Mouse (Mus musculus): ENCODE data around the gene Cyb561d2. TPM values are rescaled to one million over a fixed set of nuclear protein-coding genes. Genes with fewer than 3 reads are reported as not detected.

The Cyb561d2 gene
- polyA plus RNA-seq, 1 experiment, result 18.8 TPM

DNA sequence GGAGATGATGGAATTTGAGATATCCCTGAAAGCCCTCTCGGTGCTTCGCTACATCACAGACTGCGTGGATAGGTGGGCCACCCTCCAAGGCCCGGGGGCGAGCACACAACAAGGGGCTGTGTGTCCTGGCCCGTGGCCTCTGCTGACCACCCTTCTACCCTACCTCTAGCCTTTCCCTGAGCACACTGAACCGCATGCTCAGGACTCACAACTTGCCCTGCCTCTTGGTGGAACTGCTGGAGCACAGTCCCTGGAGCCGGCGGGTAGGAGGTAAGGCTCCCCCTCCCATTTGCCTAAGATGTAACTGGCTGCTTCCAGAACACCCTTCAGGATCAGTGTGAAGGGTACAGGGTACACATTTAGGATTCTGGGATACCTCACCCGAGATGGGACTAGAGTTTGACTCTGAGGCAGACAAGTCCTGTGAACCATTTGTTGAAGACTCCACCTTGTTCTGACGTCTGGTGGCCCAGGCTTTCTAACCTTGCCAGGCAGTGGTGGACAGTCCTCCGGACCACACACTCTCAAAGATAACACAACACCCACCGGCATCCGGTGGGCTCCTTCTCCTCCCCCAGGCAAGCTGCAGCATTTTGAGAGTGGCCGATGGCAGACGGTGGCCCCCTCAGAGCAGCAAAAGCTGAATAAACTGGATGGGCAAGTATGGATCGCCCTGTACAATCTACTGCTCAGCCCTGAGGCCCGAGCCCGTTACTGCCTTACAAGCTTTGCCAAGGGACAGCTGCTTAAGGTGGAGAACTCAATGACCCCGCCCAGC lies 7.5 kb upstream of the Cyb561d2 start:
- H3K4me2 ChIP-seq (ENCODE audit: low read depth), result no peak overlapping the region
- no peaks in the 10 kb centered on the region for H3K36me3 ChIP-seq (ENCODE audit: control insufficient read depth, insufficient read depth)
- H3K79me2 ChIP-seq (ENCODE audit: control insufficient read depth, insufficient read depth), result peaks cover 14% of the 10 kb centered on the region
- TF ChIP-seq REST (IDR thresholded peaks at IDR 0.05; ENCODE audit: insufficient read depth, insufficient read length) (no peak), E2F4 (IDR thresholded peaks at IDR 0.05; ENCODE audit: insufficient read depth) (no peak), TCF3 (IDR thresholded peaks at IDR 0.05; ENCODE audit: insufficient read length, low read depth) (no peak), CEBPB (IDR thresholded peaks at IDR 0.05; ENCODE audit: insufficient read depth, poor library complexity, severe bottlenecking) (no peak), POLR2A (IDR thresholded peaks at IDR 0.05; ENCODE audit: insufficient read length, low read depth) (no peak), SRF (IDR thresholded peaks at IDR 0.05; ENCODE audit: control insufficient read depth, insufficient read length, low read depth) (no peak), MAX (IDR thresholded peaks at IDR 0.05; ENCODE audit: low read depth) (no peak), USF1 (IDR thresholded peaks at IDR 0.05; ENCODE audit: low read depth) (no peak), POLR2AphosphoS2 (IDR thresholded peaks at IDR 0.05; ENCODE audit: insufficient read length, low read depth) (no peak), TCF12 (IDR thresholded peaks at IDR 0.05; ENCODE audit: insufficient read depth, poor library complexity, severe bottlenecking) (no peak), MYOG (IDR thresholded peaks at IDR 0.05; ENCODE audit: control insufficient read depth in 1 of 3, insufficient read depth in 1 of 3, insufficient read length in 2 of 3, low read depth in 2 of 3) (no peak), MYOD1 (IDR thresholded peaks at IDR 0.05; ENCODE audit: control insufficient read depth in 1 of 3, insufficient read length in 2 of 3, low read depth in 2 of 3) (no peak)
- H3K27me3 ChIP-seq (ENCODE audit: control insufficient read depth, insufficient read depth, insufficient read length), result no peaks in the 10 kb centered on the region
- no peak overlapping the region for H3K4me3 ChIP-seq
- H3ac ChIP-seq (ENCODE audit: control insufficient read depth, insufficient read length), result no peak overlapping the region

DNA sequence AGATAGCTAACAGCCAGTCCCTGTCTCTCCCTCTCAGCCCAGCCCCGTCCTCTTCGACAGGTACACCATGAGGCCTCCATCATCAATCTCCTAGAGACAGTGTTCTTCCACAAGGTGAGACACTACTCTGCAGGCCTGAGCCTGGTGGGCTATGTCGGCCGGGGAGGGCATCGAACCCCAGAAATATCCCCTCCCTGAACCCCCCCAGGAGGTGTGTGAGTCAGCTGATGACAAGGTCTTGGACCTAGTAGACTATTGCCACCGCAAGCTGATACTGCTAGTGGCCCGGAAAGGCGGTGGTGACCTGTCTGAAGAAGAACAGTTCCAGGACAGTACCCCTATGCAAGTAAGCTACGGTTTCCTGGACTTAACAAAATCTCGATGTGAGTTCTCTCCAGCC lies 6.8 kb upstream of the Cyb561d2 start:
- Histone ChIP-seq H3K4me3 (no peak overlapping the region), H3K36me3 (ENCODE audit: control insufficient read depth, insufficient read depth) (no peaks in the 10 kb centered on the region), H3ac (ENCODE audit: control insufficient read depth, insufficient read length) (no peak overlapping the region), H3K27me3 (ENCODE audit: control insufficient read depth, insufficient read depth, insufficient read length) (no peaks in the 10 kb centered on the region), H3K79me2 (ENCODE audit: control insufficient read depth, insufficient read depth) (peaks cover 13% of the 10 kb centered on the region), H3K4me2 (ENCODE audit: low read depth) (no peak overlapping the region)
- no peak for TF ChIP-seq MYOD1 (IDR thresholded peaks at IDR 0.05; ENCODE audit: control insufficient read depth in 1 of 3, insufficient read length in 2 of 3, low read depth in 2 of 3)
- no peak for TF ChIP-seq USF1 (IDR thresholded peaks at IDR 0.05; ENCODE audit: low read depth)
- TF ChIP-seq MYOG (IDR thresholded peaks at IDR 0.05; ENCODE audit: control insufficient read depth in 1 of 3, insufficient read depth in 1 of 3, insufficient read length in 2 of 3, low read depth in 2 of 3), result no peak
- TF ChIP-seq MAX (IDR thresholded peaks at IDR 0.05; ENCODE audit: low read depth), result no peak
- no peak for TF ChIP-seq POLR2AphosphoS2 (IDR thresholded peaks at IDR 0.05; ENCODE audit: insufficient read length, low read depth)
- TF ChIP-seq TCF3 (IDR thresholded peaks at IDR 0.05; ENCODE audit: insufficient read length, low read depth), result no peak
- no peak for TF ChIP-seq POLR2A (IDR thresholded peaks at IDR 0.05; ENCODE audit: insufficient read length, low read depth)
- TF ChIP-seq TCF12 (IDR thresholded peaks at IDR 0.05; ENCODE audit: insufficient read depth, poor library complexity, severe bottlenecking), result no peak
- no peak for TF ChIP-seq E2F4 (IDR thresholded peaks at IDR 0.05; ENCODE audit: insufficient read depth)
- no peak for TF ChIP-seq REST (IDR thresholded peaks at IDR 0.05; ENCODE audit: insufficient read depth, insufficient read length)
- TF ChIP-seq CEBPB (IDR thresholded peaks at IDR 0.05; ENCODE audit: insufficient read depth, poor library complexity, severe bottlenecking), result no peak
- TF ChIP-seq SRF (IDR thresholded peaks at IDR 0.05; ENCODE audit: control insufficient read depth, insufficient read length, low read depth), result no peak

DNA sequence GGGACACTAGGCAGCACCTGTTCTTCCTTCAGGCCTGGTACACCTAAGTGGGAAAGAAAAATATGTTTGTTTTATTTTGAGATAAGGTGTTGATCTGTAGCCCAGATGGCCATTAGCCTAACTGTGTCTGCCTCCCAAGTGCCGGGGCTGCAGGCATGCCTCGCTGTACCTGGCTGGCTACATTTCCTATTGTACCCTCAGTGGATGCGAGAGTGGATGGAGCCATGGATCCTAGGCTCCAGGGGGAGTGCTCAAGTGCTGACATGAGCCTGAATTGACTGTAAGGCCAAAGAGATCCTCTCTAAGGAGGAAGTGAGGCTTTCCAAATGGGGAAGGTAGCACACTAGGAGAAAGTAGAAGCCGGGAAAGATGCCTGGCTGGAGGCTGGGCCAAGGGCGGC lies 6.0 kb upstream of the Cyb561d2 start:
- peaks cover 5% of the 10 kb centered on the region for H3K79me2 ChIP-seq (ENCODE audit: control insufficient read depth, insufficient read depth)
- no peak overlapping the region for H3K4me2 ChIP-seq (ENCODE audit: low read depth)
- H3K27me3 ChIP-seq (ENCODE audit: control insufficient read depth, insufficient read depth, insufficient read length), result no peaks in the 10 kb centered on the region
- no peaks in the 10 kb centered on the region for H3K36me3 ChIP-seq (ENCODE audit: control insufficient read depth, insufficient read depth)
- H3ac ChIP-seq (ENCODE audit: control insufficient read depth, insufficient read length), result no peak overlapping the region
- no peak for TF ChIP-seq CEBPB (IDR thresholded peaks at IDR 0.05; ENCODE audit: insufficient read depth, poor library complexity, severe bottlenecking)
- no peak for TF ChIP-seq TCF3 (IDR thresholded peaks at IDR 0.05; ENCODE audit: insufficient read length, low read depth)
- TF ChIP-seq REST (IDR thresholded peaks at IDR 0.05; ENCODE audit: insufficient read depth, insufficient read length), result no peak
- no peak for TF ChIP-seq MYOG (IDR thresholded peaks at IDR 0.05; ENCODE audit: control insufficient read depth in 1 of 3, insufficient read depth in 1 of 3, insufficient read length in 2 of 3, low read depth in 2 of 3)
- no peak for TF ChIP-seq POLR2AphosphoS2 (IDR thresholded peaks at IDR 0.05; ENCODE audit: insufficient read length, low read depth)
- no peak for TF ChIP-seq POLR2A (IDR thresholded peaks at IDR 0.05; ENCODE audit: insufficient read length, low read depth)
- no peak for TF ChIP-seq MAX (IDR thresholded peaks at IDR 0.05; ENCODE audit: low read depth)
- TF ChIP-seq E2F4 (IDR thresholded peaks at IDR 0.05; ENCODE audit: insufficient read depth), result no peak
- no peak for TF ChIP-seq MYOD1 (IDR thresholded peaks at IDR 0.05; ENCODE audit: control insufficient read depth in 1 of 3, insufficient read length in 2 of 3, low read depth in 2 of 3)
- no peak for TF ChIP-seq USF1 (IDR thresholded peaks at IDR 0.05; ENCODE audit: low read depth)
- TF ChIP-seq TCF12 (IDR thresholded peaks at IDR 0.05; ENCODE audit: insufficient read depth, poor library complexity, severe bottlenecking), result no peak
- H3K4me3 ChIP-seq, result no peak overlapping the region

DNA sequence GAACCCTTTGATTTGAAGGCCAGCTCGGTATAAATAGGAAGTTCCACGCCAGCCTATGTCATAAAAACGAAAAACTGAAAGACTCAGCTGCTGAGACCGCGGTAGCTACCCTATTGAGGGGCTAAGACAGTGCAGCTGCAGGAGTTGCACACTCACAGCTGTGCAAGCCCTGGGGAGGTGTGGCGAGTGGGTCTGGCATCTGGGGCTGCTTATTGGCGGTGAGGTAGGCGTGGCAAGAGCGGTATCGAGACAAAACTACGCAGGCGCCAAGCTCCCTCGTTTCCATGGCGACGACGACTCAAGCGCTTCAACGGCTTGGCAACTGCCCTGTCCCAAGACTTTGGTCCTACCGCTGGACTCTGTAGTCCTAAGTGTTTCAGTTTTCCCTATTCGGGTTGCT lies 5.0 kb upstream of the Cyb561d2 start, which contains the start of gene Zmynd10:
Zmynd10 (plus strand) TSS at position 273 of the 400 bp plus-strand sequence.
- no peaks in the 10 kb centered on the region for H3K79me2 ChIP-seq (ENCODE audit: control insufficient read depth, insufficient read depth)
- H3K27me3 ChIP-seq (ENCODE audit: control insufficient read depth, insufficient read depth, insufficient read length), result no peaks in the 10 kb centered on the region
- H3K36me3 ChIP-seq (ENCODE audit: control insufficient read depth, insufficient read depth), result no peaks in the 10 kb centered on the region
- TF ChIP-seq MYOD1 (IDR thresholded peaks at IDR 0.05; ENCODE audit: control insufficient read depth in 1 of 3, insufficient read length in 2 of 3, low read depth in 2 of 3) (peak in 2 of 3 experiments; percentile 54 to 60), USF1 (IDR thresholded peaks at IDR 0.05; ENCODE audit: low read depth) (no peak), TCF12 (IDR thresholded peaks at IDR 0.05; ENCODE audit: insufficient read depth, poor library complexity, severe bottlenecking) (no peak), MYOG (IDR thresholded peaks at IDR 0.05; ENCODE audit: control insufficient read depth in 1 of 3, insufficient read depth in 1 of 3, insufficient read length in 2 of 3, low read depth in 2 of 3) (peak in 2 of 3 experiments; percentile 21 to 38), CEBPB (IDR thresholded peaks at IDR 0.05; ENCODE audit: insufficient read depth, poor library complexity, severe bottlenecking) (no peak), REST (IDR thresholded peaks at IDR 0.05; ENCODE audit: insufficient read depth, insufficient read length) (no peak)
- H3K4me2 ChIP-seq (ENCODE audit: low read depth), result peak within 1 kb of the TSS; percentile 63
- H3ac ChIP-seq (ENCODE audit: control insufficient read depth, insufficient read length), result no peak within 1 kb of the TSS
- H3K4me3 ChIP-seq, result no peak within 1 kb of the TSS
